Mouse (Mus musculus) gastrocnemius, postnatal 14 days (tissue): ENCODE measurements around the gene Cpt1a. TPM values are rescaled to one million over a fixed set of nuclear protein-coding genes. Genes with fewer than 3 reads are reported as not detected.

ENCODE experiments used
- DNase-seq: peaks from one replicate; pipeline ENCODE4 v3.0.0; 2021; ENCODE audit warnings: mixed read lengths
- intact Hi-C: fragments of 180-260 bp; cut with DNase I; formaldehyde crosslinking; loops from one replicate; pipeline ENCODE4 v1.15.1; 2025; ENCODE audit warnings: low total_unique reads
- total RNA-seq, 2 experiments: library from RNA; stranded (reverse); gene quantifications; 2 replicates each; pipeline ENCODE4 v1.2.3; 2021

Gene Cpt1a
- total RNA-seq, 2 experiments from 2014 or later: 21.9 to 23.1 TPM

DNA sequence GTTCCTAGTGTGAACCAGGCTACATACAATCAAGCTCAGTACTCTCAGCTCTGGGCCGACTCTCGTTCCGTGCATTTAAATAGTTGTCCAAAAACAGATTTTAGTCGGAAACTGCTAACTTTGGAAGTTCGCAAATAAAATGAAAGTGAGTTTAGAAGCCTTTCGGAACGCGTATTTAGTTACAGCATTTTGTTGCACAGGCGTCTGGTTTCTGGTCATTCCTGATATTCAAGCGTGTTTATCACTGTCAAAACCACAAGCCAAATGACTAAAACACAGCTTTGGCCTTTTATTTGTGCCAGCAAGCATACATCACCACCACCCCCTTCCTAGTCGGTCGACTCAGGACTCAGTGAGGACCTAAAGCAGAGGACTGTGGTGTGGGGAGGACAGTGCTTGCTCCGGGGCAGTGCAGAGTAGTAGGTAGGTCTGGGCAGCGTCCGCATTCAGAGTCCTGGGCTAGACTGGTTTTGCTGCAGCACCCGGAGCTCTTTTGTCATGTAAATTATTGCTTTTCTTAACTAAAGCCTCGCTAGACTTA, 2.2 kb downstream of the Cpt1a start:
- intact Hi-C loops: no loop called here
- DNase-seq: no peak

DNA sequence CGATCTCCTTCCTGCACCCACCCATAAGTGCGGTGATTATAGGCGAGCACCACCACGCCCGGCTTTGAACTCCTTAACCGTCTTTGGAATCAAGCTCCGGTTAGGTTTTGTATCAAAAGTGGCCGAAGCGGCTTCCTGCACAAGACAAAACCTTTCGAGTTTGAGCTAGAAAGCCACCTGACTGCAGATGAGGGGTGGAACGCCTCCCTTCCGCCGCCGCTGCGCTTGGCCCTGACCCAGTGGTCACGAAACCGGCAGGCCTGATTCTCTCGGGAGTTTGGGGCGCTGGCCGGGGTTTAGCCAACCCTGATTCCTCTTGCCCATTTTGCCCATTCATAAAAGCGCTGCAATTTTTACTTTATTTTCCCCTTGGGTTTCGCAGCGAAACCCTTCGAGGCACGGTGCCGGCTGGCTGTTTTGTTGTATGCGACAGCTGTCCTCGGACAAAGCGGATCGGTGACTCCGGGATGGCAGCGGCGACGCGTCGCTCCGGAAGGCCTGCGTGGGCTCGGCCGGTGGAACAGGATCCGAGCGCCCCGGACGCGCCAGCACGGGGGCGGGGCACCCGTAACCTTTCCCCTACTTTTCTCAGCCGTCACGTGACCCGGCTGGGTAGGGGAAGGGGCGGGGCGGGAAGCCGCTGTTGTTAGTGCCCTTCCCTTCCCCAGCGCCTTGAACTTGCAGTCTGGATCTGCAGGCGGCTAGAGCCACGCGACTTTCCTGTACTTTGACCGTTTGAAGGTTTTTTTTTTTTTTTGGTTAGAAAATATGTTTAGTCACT, 3.0 kb downstream of the Cpt1a start:
- DNase-seq: peak; percentile 94
- intact Hi-C loops: no loop called here

DNA sequence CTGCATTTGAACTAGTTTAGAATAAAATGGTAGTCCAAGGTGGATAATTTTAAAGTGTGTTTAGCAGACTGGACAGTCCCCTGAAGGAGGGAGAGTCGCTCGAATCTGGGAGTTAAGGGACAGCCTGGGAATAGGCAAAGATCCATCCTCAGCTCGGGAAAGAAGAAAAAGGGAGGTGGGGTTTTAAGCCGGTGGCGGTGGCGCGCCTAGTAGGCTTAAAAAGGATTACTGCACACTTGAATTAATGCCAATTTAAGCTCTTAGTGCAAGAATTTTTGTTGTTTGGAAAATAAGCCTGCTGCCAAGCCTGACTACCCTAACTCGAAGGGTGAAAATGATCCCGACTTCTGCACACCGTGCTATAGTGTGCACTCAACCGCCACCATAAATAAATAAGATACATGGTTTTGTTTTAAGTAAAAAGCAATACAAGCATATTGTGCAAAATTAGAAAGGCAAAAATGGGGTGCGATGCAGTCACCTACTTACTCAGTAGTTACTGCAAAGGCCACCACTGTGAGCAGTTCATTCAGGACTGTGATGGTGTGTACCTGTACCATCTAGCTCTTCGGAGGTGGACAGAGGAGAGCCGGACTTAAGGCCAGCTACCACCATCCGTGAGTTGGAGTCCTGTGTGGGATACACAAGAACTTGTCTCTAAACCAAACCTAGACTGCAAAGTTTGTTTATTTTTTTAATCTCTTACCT, 3.8 kb downstream of the Cpt1a start:
- intact Hi-C loops: no loop called here
- no peak for DNase-seq

DNA sequence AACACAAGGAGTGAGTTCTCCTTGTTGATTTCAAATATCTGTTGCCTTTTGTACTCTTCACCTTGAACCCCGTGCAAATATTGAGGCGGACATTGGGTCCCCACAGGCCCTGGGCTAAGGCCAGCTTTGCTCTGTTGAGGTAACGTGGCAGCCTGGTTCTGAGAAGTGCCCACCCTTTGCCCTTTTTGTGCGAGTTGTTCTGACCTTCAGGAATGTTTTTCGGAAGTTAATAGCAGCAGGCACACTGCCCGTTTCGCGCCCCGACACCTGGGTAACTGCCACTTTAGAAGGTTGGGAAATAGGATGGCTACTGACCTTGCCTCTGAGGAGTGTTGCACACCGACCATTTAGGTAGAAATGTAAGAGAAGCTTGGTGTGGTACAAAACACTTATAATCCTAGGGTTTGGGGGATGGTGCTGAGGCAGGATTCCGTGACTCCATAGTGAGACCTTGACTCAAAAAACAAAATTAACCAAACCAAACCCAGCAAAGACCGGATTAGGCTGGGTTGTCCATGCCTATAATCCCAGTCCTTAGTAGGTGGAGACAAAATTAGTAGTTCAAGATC, 4.4 kb downstream of the Cpt1a start:
- intact Hi-C loops: no loop called here
- DNase-seq: no peak

- no peak for DNase-seq
- intact Hi-C loops: no loop called here
These were observed 11.1 kb downstream of the Cpt1a start for GRCm38 (mm10) chr19:3333247-3333646.

DNA sequence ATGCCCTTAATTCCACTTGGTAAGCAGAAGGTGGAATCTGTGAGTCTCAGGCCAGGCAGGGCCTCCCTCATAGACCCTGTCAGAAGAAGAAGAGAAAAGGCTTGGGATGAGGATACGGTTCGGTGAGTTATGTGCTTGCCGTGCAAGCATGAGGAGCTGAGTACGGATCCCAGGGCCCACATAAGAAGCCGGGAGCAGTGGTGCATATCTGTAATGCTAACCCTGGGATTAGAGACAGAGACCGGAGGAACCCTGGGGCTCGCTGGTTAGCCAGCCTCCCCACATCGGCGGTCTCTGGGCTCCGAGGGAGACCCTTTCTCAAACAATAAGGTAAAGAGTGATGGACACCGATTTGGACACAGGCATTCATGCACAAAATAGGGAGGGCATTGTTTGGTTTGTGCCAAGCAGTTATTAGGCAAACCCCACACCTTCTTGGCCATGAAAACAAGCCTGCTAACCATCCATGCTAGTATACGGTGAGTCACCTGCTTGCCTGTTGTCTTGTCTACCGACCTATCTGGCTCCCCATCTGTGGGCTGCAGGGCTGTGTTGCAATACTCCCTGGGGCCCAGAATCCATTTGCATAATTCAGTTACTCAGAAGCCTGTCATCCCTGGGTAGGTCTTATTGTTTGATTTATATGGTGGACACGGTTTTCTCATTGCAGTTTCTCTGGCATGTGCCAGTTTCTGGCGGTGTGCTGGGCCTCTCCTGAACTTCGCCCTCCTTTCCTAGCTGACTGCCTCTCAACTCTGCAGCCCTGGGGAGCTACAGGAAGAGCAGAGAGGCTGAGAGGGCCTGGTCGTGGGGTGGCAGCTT, 11.8 kb downstream of the Cpt1a start:
- intact Hi-C loops: no loop called here
- no peak for DNase-seq

DNA sequence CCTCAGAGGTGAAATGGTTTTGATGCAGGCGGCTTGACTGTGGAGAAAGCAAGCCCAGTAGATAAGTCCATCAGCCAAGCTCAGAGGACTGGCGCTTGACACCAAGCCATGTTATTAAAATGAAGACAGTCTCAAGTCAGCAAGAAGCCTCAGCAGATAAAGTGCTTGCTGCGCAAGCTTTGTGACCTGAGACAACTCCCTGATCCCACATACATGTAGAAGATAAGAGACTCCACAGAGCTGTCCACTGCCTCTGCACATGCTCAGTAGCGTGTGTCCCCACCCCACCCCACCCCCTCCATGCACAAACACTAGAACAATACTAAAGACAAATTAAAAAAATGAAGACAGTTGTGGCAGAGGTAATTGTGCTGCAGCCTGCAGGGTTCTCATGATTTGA, 12.4 kb downstream of the Cpt1a start:
- intact Hi-C loops: no loop called here

GRCm38 (mm10) chr19:3335917-3336316, 13.8 kb downstream of the Cpt1a start:
- no peak for DNase-seq

More for the DNA sequence above, 12.4 kb downstream of the Cpt1a start:
- DNase-seq: no peak

DNA sequence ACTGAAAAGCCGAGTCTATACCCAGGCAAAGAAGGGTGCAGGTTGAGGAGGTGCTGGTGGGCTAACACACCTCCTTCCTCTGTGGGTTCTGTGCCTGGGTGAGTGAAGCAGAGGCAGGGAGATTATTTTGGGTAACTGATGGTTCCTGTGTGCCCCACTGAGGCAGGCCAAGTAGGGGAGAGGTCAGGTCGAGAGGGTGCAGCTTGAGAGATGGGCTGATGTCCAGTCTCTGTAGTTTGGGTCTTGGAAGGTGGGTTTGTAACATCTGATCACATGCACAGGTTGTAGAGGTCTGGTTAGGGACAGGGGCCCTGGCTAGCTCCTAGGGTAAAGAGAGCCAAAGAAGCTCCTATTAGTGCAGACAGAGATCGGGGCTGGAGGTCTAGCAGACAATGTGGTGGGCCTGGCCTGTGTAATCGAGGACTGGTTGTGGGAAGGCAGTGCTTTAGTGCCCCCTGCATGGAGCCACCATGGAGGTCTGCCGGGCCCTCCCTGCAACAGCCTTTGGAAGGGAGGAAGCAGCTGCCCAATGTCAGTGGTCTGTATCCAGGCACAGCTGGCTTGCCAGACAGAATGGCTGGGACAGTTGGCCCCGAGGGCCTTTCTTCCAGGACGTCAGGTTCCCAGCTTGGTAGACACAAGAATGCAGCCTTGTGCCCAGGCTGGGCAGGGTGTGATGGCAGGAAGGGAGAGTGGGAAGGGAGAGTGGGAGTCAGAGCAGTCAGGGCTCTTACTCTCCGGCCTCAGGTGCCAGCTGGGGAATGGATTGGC, 14.5 kb downstream of the Cpt1a start:
- no peak for DNase-seq

More at GRCm38 (mm10) chr19:3335917-3336316, 13.8 kb downstream of the Cpt1a start:
- intact Hi-C loops: no loop called here

DNA sequence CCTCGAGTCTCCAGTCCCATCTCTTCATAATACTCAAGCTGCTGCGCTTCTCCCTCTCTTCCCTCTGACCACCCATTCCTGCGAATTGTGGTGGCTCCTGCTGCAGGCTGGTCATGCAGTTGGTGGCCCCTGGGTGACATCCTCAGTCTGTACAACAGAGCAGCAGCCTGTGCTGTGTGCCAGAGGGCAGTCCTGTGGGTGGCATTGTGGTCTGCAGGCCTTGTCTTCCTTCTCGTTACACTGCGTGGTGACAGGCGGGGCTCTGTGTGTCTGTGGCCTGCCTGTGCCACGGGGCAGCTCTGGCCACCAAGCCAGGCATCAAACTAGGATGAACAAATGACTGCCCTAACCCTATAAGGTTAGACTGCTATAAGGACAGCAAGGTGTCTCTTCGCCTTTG, 17.1 kb downstream of the Cpt1a start:
- intact Hi-C loops: no loop called here
- DNase-seq: no peak

More for the DNA sequence above, 14.5 kb downstream of the Cpt1a start:
- intact Hi-C loops: no loop called here

DNA sequence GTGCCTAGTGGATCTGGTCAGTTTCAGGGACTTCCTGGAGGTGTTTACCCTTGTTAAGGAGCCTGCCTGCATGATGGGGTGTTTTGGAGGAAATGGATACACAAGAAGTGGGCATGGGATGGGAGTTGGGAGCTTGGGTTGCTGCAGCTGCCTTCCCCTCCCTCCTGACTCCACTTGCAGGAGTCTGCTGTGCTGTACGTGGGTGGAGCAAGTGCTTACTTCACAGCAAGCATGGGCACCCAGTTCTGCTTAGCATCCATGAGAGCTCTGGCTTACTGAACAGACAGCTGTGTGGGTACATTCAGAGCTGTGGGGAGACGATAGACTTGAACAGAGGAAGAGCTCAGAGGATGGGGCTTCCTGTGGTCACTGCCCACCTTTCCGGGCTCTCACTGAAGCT, 18.9 kb downstream of the Cpt1a start:
- DNase-seq: no peak
- intact Hi-C loops: no loop called here

GRCm38 (mm10) chr19:3343929-3344328, 21.8 kb downstream of the Cpt1a start:
- DNase-seq: no peak
- intact Hi-C loops: no loop called here

- no peak for DNase-seq
- intact Hi-C loops: no loop called here
These were observed 22.8 kb downstream of the Cpt1a start for GRCm38 (mm10) chr19:3344636-3345544.

DNA sequence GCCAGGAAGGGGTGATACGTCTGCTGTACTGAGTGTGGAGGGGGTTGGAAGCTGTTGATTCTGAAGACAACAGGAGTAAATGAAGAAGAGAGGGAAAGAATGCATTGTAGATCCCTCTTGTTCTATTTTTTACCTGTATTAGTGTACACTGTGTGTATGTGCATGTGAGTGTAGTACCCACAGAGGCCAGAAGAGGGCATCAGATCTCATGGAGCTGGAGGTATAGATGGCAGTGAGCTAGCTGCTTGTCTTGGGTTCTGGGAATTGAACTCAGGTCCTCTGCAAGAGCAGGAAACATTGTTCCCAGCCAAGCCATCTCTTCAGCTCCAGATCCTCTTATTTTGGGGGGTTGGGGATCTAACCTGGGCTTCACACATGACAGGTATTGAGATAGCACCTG, 25.6 kb downstream of the Cpt1a start:
- DNase-seq: no peak

DNA sequence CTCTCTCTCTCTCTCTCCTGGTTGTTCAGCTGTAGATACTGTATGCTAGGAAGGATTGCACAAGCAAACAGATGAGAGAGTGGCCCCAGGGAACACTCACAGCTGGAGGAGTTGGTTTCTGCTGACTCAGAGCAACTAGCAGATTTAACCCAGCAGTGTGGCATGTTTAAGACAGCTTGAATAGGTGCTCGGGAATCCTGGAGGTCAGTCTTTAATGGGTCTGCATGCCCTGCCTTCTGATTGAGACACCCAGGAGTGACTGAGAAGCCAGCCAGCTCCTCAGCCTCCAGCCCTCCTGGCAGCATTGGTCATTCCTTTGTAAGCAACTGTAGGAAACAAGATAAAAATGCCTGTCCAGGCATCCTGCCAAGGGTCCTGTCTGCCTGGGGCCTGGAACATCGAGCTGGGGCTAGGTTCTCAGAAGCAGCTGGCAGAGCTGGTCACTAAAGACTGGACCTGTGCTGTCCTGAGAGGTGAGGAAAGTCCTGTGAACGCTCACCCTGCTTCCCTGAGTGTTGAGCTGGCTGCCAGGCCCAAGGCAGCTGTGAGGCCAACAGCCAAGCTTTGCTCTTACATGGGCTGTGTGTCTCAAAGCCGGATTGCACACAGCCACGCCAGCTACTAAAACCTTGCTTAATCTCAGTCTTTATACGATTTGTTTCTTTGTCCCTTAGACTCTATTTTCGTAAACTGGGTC, 31.4 kb downstream of the Cpt1a start:
- peak; percentile 61 for DNase-seq
- intact Hi-C loops: no loop called here

More for the DNA sequence above, 25.6 kb downstream of the Cpt1a start:
- intact Hi-C loops: no loop called here

GRCm38 (mm10) chr19:3355096-3355495, 33.0 kb downstream of the Cpt1a start:
- DNase-seq: peak; percentile 47
- intact Hi-C loops: no loop called here

GRCm38 (mm10) chr19:3356516-3356915, 34.4 kb downstream of the Cpt1a start:
- DNase-seq: no peak
- intact Hi-C loops: no loop called here
